Mouse (Mus musculus): ENCODE measurements around the gene Oxa1l. TPM values are rescaled to one million over a fixed set of nuclear protein-coding genes. Genes with fewer than 3 reads are reported as not detected.

Oxa1l gene
- total and polyA plus RNA-seq, 3 experiments: 43.3 to 143 TPM; not detected in 1

DNA sequence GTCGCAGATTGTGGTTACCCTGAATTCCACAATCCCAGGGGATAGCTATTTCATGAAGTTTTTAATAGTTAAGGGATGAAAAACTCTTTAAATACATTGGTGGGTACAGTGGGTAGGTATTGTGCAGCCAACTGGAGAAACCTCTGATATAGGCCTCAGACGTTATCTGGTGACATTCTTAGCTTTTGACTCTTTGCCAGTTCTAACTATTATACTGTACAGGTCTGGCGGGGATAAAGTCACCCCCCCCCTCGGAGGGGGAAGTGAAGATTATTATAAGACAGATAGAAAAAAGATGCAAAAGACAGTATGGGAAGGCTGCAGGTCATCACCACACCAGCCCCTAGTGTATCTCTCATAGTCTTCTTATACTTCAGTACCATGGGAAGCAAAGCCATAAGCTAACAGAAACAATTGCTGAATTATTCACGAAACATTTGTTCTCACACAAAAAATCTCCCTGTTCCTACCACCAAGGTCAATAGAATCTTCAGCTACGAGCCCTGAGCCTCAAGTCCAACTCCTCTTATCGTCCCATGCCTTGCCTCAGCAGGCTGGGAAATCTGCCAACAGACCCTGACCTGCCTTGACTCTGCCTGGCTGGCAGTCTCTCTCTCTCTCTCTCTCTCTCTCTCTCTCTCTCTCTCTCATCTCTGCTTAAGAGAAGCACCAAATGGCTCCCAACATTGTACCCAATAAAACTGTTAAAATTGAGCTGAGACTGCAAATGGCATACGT lies 27.0 kb upstream of the Oxa1l start:
- Histone ChIP-seq H3K27me3 (ENCODE audit: control insufficient read depth in 1 of 2, insufficient read depth in 2 of 2, low read length in 2 of 2) (peaks cover 2% of the 10 kb centered on the region in 2 experiments; a peak in 1 of 4 replicates), H3K27ac (ENCODE audit: control insufficient read depth, low read depth, low read length) (0 out of 2 replicates have a peak overlapping the region, but pooled peaks have one; percentile 3), H3K9ac (ENCODE audit: control insufficient read depth, low read depth, low read length, poor library complexity, severe bottlenecking) (no peak overlapping the region), H3K9me3 (replicated peaks; ENCODE audit: insufficient read depth, low read length) (no peaks in the 10 kb centered on the region), H3K4me1 (ENCODE audit: control insufficient read depth in 1 of 2, insufficient read depth in 2 of 2, low read length in 2 of 2) (peaks cover 14 to 19% of the 10 kb centered on the region in 2 experiments), H3K36me3 (ENCODE audit: control insufficient read depth in 1 of 2, insufficient read depth in 2 of 2, low read length in 2 of 2) (peaks cover 0 to 15% of the 10 kb centered on the region in 2 experiments; a peak in 2 of 4 replicates), H3K4me3 (ENCODE audit: control insufficient read depth in 1 of 2, insufficient read depth in 1 of 2, low read depth in 2 of 2, low read length in 2 of 2) (peak overlapping the region in 1 of 2 experiments; percentile 21; a peak in 1 of 4 replicates), H3K79me2 (ENCODE audit: control insufficient read depth, insufficient read depth, low read length, poor library complexity) (no peaks in the 10 kb centered on the region)
- TF ChIP-seq NELFE (IDR thresholded peaks at IDR 0.05; ENCODE audit: low read depth, low read length) (no peak), ELF1 (IDR thresholded peaks at IDR 0.05; ENCODE audit: low read depth, low read length) (no peak), POLR2AphosphoS5 (IDR thresholded peaks at IDR 0.05; ENCODE audit: borderline replicate concordance, low read depth, low read length) (no peak), CHD2 (IDR thresholded peaks at IDR 0.05; ENCODE audit: low read length) (no peak), BHLHE40 (IDR thresholded peaks at IDR 0.05; ENCODE audit: borderline replicate concordance, low read depth, low read length) (no peak), POLR2A (IDR thresholded peaks at IDR 0.05; ENCODE audit: control insufficient read depth in 1 of 2, insufficient read depth in 1 of 2, low read depth in 1 of 2, low read length in 2 of 2, poor library complexity in 1 of 2) (no peak), CTCF (IDR thresholded peaks at IDR 0.05 in 2 of 3, conservative IDR thresholded peaks at IDR 0.05 in 1 of 3; ENCODE audit: control insufficient read depth in 1 of 3, insufficient read depth in 1 of 3, low read depth in 2 of 3, low read length in 3 of 3, poor library complexity in 1 of 3, severe bottlenecking in 1 of 3) (no peak), TCF12 (IDR thresholded peaks at IDR 0.05; ENCODE audit: low read depth, low read length) (peak; percentile 72), ZKSCAN1 (IDR thresholded peaks at IDR 0.05; ENCODE audit: low read depth, low read length) (no peak), GATA1 (IDR thresholded peaks at IDR 0.05; ENCODE audit: low read depth, low read length) (peak; percentile 60), JUND (IDR thresholded peaks at IDR 0.05; ENCODE audit: low read depth, low read length) (peak; percentile 98), MYC (IDR thresholded peaks at IDR 0.05; ENCODE audit: low read depth, low read length) (no peak), KAT2A (conservative IDR thresholded peaks at IDR 0.05; ENCODE audit: low read depth, low read length) (no peak), ZC3H11A (IDR thresholded peaks at IDR 0.05; ENCODE audit: low read depth, low read length) (no peak), MEF2A (IDR thresholded peaks at IDR 0.05; ENCODE audit: extremely low read depth, insufficient replicate concordance, low read depth, low read length, poor library complexity, severe bottlenecking) (no peak), UBTF (IDR thresholded peaks at IDR 0.05; ENCODE audit: borderline replicate concordance, insufficient read depth, low read depth, low read length) (no peak), MAZ (IDR thresholded peaks at IDR 0.05; ENCODE audit: low read depth, low read length) (0 out of 2 replicates have a peak, but pooled peaks have one; percentile 37), SIN3A (IDR thresholded peaks at IDR 0.05; ENCODE audit: low read length) (peak; percentile 34; the same call in 1 of the 2 replicates), USF1 (IDR thresholded peaks at IDR 0.05; ENCODE audit: low read depth, low read length) (no peak), ZNF384 (IDR thresholded peaks at IDR 0.05; ENCODE audit: low read depth, low read length) (no peak), MYB (IDR thresholded peaks at IDR 0.05; ENCODE audit: low read depth, low read length) (no peak), TBP (IDR thresholded peaks at IDR 0.05; ENCODE audit: low read depth, low read length) (no peak), MAFK (IDR thresholded peaks at IDR 0.05; ENCODE audit: borderline replicate concordance, low read depth, low read length) (no peak), POLR2AphosphoS2 (IDR thresholded peaks at IDR 0.05; ENCODE audit: low read length) (no peak), EP300 (IDR thresholded peaks at IDR 0.05; ENCODE audit: low read depth in 1 of 2, low read length in 2 of 2) (peak; percentile 64), ETS1 (IDR thresholded peaks at IDR 0.05; ENCODE audit: low read depth, low read length) (peak; percentile 49; the same call in 1 of the 2 replicates), NRF1 (IDR thresholded peaks at IDR 0.05; ENCODE audit: insufficient read depth, low read depth, low read length, poor library complexity, severe bottlenecking) (no peak), CHD1 (IDR thresholded peaks at IDR 0.05; ENCODE audit: low read depth, low read length) (no peak), ZMIZ1 (IDR thresholded peaks at IDR 0.05; ENCODE audit: low read depth, low read length) (no peak), MAX (IDR thresholded peaks at IDR 0.05; ENCODE audit: low read length) (no peak), HCFC1 (IDR thresholded peaks at IDR 0.05; ENCODE audit: low read depth, low read length) (no peak), TAL1 (IDR thresholded peaks at IDR 0.05; ENCODE audit: low read length) (peak; percentile 63), RCOR1 (IDR thresholded peaks at IDR 0.05; ENCODE audit: low read depth, low read length) (peak; percentile 64; the same call in 1 of the 2 replicates), E2F4 (IDR thresholded peaks at IDR 0.05; ENCODE audit: borderline replicate concordance, low read depth, low read length) (no peak), GABPA (IDR thresholded peaks at IDR 0.05; ENCODE audit: low read depth, low read length) (no peak), SMC3 (IDR thresholded peaks at IDR 0.05; ENCODE audit: low read depth, low read length) (peak; percentile 2; the same call in 1 of the 2 replicates)
- peak; percentile 78 for DNase-seq (ENCODE audit: low read depth, low spot score)
